16 mouse cellular contexts compared by ENCODE assay signal in genomic region chr4:144953421-144953820, GRCm38 (mm10).
"Had no signal": no experiment of that assay in that cellular context is flagged by ENCODE, and none has a peak within 500 bp of the region (broad histone marks: within the 10 kb centered on the region; RNA-seq: fewer than 3 reads in every experiment).

No protein-coding gene starts in this region.

- H3K4me2 ChIP-seq: lung, embryonic 14.5 days; midbrain, embryonic 12.5 days; midbrain, embryonic 15.5 days; neural tube, embryonic 12.5 days; neural tube, embryonic 15.5 days had no signal

- H3K36me3 ChIP-seq: midbrain, embryonic 12.5 days; midbrain, embryonic 15.5 days; neural tube, embryonic 12.5 days; neural tube, embryonic 15.5 days had no signal

- ATAC-seq: midbrain, embryonic 15.5 days had no signal

- H3K4me3 ChIP-seq: left cerebral cortex, adult 2 months; midbrain, embryonic 12.5 days; midbrain, embryonic 15.5 days; neural tube, embryonic 12.5 days; neural tube, embryonic 15.5 days had no signal

- H3K9me3 ChIP-seq: midbrain, embryonic 12.5 days; midbrain, embryonic 15.5 days; neural tube, embryonic 12.5 days; neural tube, embryonic 15.5 days had no signal

- H3K27me3 ChIP-seq: midbrain, embryonic 12.5 days; midbrain, embryonic 15.5 days; neural tube, embryonic 12.5 days; neural tube, embryonic 15.5 days had no signal

- DNase-seq: kidney, adult 18-20 months; kidney, adult 9 months; kidney, postnatal 36 days; layer of hippocampus, postnatal 36 days; lung, embryonic 14.5 days; lung, postnatal 10 days; lung, postnatal 4 days; right cerebral cortex, adult 18-20 months; right cerebral cortex, postnatal 14 days; right cerebral cortex, postnatal 4 days; thymus, postnatal 36 days had no signal

- H3K27ac ChIP-seq: left cerebral cortex, adult 2 months; midbrain, embryonic 12.5 days; midbrain, embryonic 15.5 days; neural tube, embryonic 12.5 days; neural tube, embryonic 15.5 days had no signal

- H3K9ac ChIP-seq: lung, embryonic 14.5 days; midbrain, embryonic 12.5 days; midbrain, embryonic 15.5 days; neural tube, embryonic 12.5 days; neural tube, embryonic 15.5 days had no signal
